Mouse (Mus musculus) erythroid progenitor cell, adult 5-6 weeks (primary cell): ENCODE measurements around the gene 4430402I18Rik. TPM values are rescaled to one million over a fixed set of nuclear protein-coding genes. Genes with fewer than 3 reads are reported as not detected.
"Not testable (repeated sequence)": the region's sequence is repeated elsewhere in the genome, so short reads cannot be mapped to it uniquely, and the experiment has no call there.

Experiments used
- ATAC-seq: replicated peaks from 2 replicates; pipeline ENCODE4 v1.8.0; 2016; ENCODE audit warnings: moderate number of reproducible peaks, mild to moderate bottlenecking, moderate TSS enrichment, inconsistent platforms; ENCODE audit not compliant: poor library complexity, low FRiP score, severe bottlenecking
- total RNA-seq, 2 experiments: library from RNA; stranded (forward) in 1 of 2; stranded (reverse) in 1 of 2; fragments of 150-400 nt in 1 of 2; fragments of 186-747, 209-891 nt in 1 of 2; gene quantifications; 2 replicates each; pipeline versions ENCODE4 v1.2.3 to v1.2.4; 2015 to 2017; ENCODE audit warnings: low replicate concordance in 2 of 2

4430402I18Rik gene
- total RNA-seq (2015; ENCODE audit: low replicate concordance): not detected in 2 replicates
- not detected in 2 replicates for total RNA-seq (2017; ENCODE audit: low replicate concordance)

- ATAC-seq: no peak
Observed at GRCm38 (mm10) chr19:28967652-28968051, at the start of gene 4430402I18Rik. Gene 4430402I18Rik (minus strand): TSS chr19:28967800.

- ATAC-seq: no peak
Observed at GRCm38 (mm10) chr19:29016786-29017185, 49.2 kb upstream of the 4430402I18Rik start.

GRCm38 (mm10) chr19:29016204-29016765, 48.7 kb upstream of the 4430402I18Rik start:
- ATAC-seq: no peak

GRCm38 (mm10) chr19:29015410-29016203, 48.0 kb upstream of the 4430402I18Rik start:
- ATAC-seq: 0 out of 2 replicates have a peak, but pooled peaks have one; percentile 34

GRCm38 (mm10) chr19:29014466-29015055, 47.0 kb upstream of the 4430402I18Rik start:
- ATAC-seq: no peak

- ATAC-seq: no peak
Observed at GRCm38 (mm10) chr19:29011355-29011990, 43.9 kb upstream of the 4430402I18Rik start.

GRCm38 (mm10) chr19:29009046-29009445, 41.4 kb upstream of the 4430402I18Rik start:
- ATAC-seq: no peak

- no peak for ATAC-seq
Observed at GRCm38 (mm10) chr19:29008069-29008706, 40.6 kb upstream of the 4430402I18Rik start.

- ATAC-seq: not testable (repeated sequence)
Observed at GRCm38 (mm10) chr19:29000321-29000720, 32.7 kb upstream of the 4430402I18Rik start.

- no peak for ATAC-seq
Observed at GRCm38 (mm10) chr19:28997976-28998630, 30.5 kb upstream of the 4430402I18Rik start.

GRCm38 (mm10) chr19:28995366-28995765, 27.8 kb upstream of the 4430402I18Rik start:
- ATAC-seq: no peak

- no peak for ATAC-seq
Observed at GRCm38 (mm10) chr19:28994870-28995269, 27.3 kb upstream of the 4430402I18Rik start.

GRCm38 (mm10) chr19:28991391-28991790, 23.8 kb upstream of the 4430402I18Rik start:
- ATAC-seq: no peak

- ATAC-seq: peak; percentile 21
Observed at GRCm38 (mm10) chr19:28990590-28991221, 23.1 kb upstream of the 4430402I18Rik start.

- ATAC-seq: peak; percentile 99
Observed at GRCm38 (mm10) chr19:28990194-28990589, 22.6 kb upstream of the 4430402I18Rik start, which contains the start of gene Cdc37l1. Gene Cdc37l1 (plus strand): TSS chr19:28990352.

- ATAC-seq: no peak
Observed at GRCm38 (mm10) chr19:28989515-28989914, 21.9 kb upstream of the 4430402I18Rik start.

- no peak for ATAC-seq
Observed at GRCm38 (mm10) chr19:28982617-28983016, 15.0 kb upstream of the 4430402I18Rik start.

GRCm38 (mm10) chr19:28974862-28975611, 7.4 kb upstream of the 4430402I18Rik start:
- peak; percentile 82 for ATAC-seq
